Mouse (Mus musculus) stomach, embryonic 14.5 days (tissue): ENCODE measurements around the gene Pon2. TPM values are rescaled to one million over a fixed set of nuclear protein-coding genes. Genes with fewer than 3 reads are reported as not detected.
"Not testable (repeated sequence)": the region's sequence is repeated elsewhere in the genome, so short reads cannot be mapped to it uniquely, and the experiment has no call there.

Source experiments
- ATAC-seq: fragments of 200-750 bp; cut with Nextera tagmentation; 2 replicates; pipeline ENCODE4 v1.8.0; 2017; ENCODE audit warnings: low read depth, moderate TSS enrichment; ENCODE audit not compliant: insufficient number of reproducible peaks, insufficient read depth, low FRiP score
- H3K27ac ChIP-seq: fragments of 300-500 bp; sonication (generic); 2 replicates; pipeline ENCODE4 v1.5.1; 2014; ENCODE audit warnings: mild to moderate bottlenecking, low read length, moderate library complexity, mixed read lengths
- H3K27me3 ChIP-seq: fragments of 300-500 bp; sonication (generic); 2 replicates; pipeline ENCODE4 v1.6.1; 2014; ENCODE audit warnings: low read length, control low read depth, mixed read lengths; ENCODE audit not compliant: control insufficient read depth, insufficient read depth
- H3K36me3 ChIP-seq: fragments of 300-500 bp; sonication (generic); 2 replicates; pipeline ENCODE4 v1.6.1; 2014; ENCODE audit warnings: mild to moderate bottlenecking, control low read depth, low read length, moderate library complexity, mixed read lengths; ENCODE audit not compliant: control insufficient read depth, insufficient read depth
- H3K4me1 ChIP-seq: fragments of 300-500 bp; sonication (generic); 2 replicates; pipeline ENCODE4 v1.6.1; 2014; ENCODE audit warnings: low read length, control low read depth, mixed read lengths; ENCODE audit not compliant: control insufficient read depth, insufficient read depth
- H3K4me2 ChIP-seq: fragments of 300-500 bp; sonication (generic); replicated peaks from 2 replicates; pipeline ENCODE4 v1.6.1; 2014; ENCODE audit warnings: low read depth, low read length, control low read depth
- H3K4me3 ChIP-seq: fragments of 300-500 bp; sonication (generic); 2 replicates; pipeline ENCODE4 v1.5.1; 2014; ENCODE audit warnings: low read depth, low read length, control low read depth
- H3K9ac ChIP-seq: fragments of 300-500 bp; sonication (generic); replicated peaks from 2 replicates; pipeline ENCODE4 v1.6.1; 2014; ENCODE audit warnings: low read depth, mild to moderate bottlenecking, control low read depth, low read length, moderate library complexity, mixed read lengths
- H3K9me3 ChIP-seq: fragments of 300-500 bp; sonication (generic); 2 replicates; pipeline ENCODE4 v1.6.1; 2016; ENCODE audit warnings: low read depth, low read length, control low read depth; ENCODE audit not compliant: control insufficient read depth
- WGBS: fragments of 180-500 bp; shearing (Covaris S2); extraction: QIAGEN DNeasy Blood & Tissue Kit; methylation state at CpG from one replicate; pipeline ENCODE4 v1.1.7; 2014; 5-methylcytosine and 5-hydroxymethylcytosine counted together
- polyA plus RNA-seq: library from polyadenylated mRNA; unstranded; fragments of >200 nt; fragmentation: Nextera tagmentation; extraction: Ambion mirVana; gene quantifications from 2 replicates; pipeline ENCODE4 v1.2.1, GENCODE M21; 2014

The Pon2 gene
- polyA plus RNA-seq, result 50.8 and 56.5 TPM in 2 replicates

DNA sequence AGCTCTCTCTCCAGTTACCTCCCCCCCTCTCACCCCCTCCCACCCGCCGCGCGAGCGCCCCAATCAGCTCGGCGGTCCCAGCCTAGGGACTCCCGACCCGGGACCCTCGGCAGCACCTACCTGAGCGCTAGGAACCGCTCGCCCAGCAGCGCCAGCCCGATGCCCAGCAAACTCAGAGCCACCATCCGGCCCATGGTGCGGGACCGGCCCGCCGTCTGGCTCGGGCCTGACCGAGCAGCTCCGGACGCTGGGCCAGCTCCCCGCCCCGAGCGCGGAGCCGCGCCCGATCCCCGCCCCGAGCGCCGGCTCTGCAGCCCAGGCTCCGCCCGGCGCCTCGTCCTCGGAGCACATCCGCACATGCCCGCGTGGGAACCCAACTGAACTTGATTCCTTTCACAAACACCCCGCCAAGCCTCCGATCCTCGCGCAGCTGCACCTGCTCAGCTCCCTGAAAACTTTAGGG, at the start of gene Pon2:
Pon2 (minus strand) TSS at position 364 of the 463 bp plus-strand sequence.
- under 1% methylated on average over 42 of the region's 47 CpGs for WGBS
- Histone ChIP-seq H3K4me1 (no peaks in the 10 kb centered on the region), H3K27ac (peak within 1 kb of the TSS; percentile 86), H3K9ac (peak within 1 kb of the TSS; percentile 58; the same call in 1 of the 2 replicates), H3K36me3 (no peaks in the 10 kb centered on the region), H3K4me3 (peak within 1 kb of the TSS; percentile 57), H3K4me2 (peak within 1 kb of the TSS; percentile 56), H3K27me3 (no peaks in the 10 kb centered on the region), H3K9me3 (no peaks in the 10 kb centered on the region)
- ATAC-seq, result peak; percentile 95

DNA sequence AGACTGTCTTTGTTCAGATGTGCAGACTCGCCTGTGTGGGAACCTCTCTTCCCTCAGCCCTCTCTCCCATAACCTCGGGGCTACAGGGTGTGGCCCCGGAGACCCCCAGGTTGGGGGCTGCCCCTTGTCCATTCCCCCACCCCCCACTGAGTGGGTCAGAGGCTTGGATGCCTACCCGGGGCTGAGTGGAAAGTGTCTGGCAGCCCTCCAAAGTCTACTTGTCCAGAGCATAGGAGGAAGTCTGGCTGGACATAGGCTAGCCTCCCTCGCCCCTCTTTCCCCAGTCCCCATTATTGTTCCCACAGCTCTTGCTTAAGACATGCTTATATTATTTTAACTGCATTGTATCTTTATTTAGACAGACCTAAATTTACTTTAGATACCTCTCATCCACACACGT, 46.0 kb upstream of the Pon2 start:
- Histone ChIP-seq H3K27ac (no peak overlapping the region), H3K27me3 (no peaks in the 10 kb centered on the region), H3K9me3 (no peaks in the 10 kb centered on the region), H3K36me3 (no peaks in the 10 kb centered on the region), H3K4me2 (no peak overlapping the region), H3K9ac (no peak overlapping the region), H3K4me3 (no peak overlapping the region), H3K4me1 (no peaks in the 10 kb centered on the region)
- no peak for ATAC-seq
- WGBS, result 71% methylated on average over 6 of the region's 6 CpGs

DNA sequence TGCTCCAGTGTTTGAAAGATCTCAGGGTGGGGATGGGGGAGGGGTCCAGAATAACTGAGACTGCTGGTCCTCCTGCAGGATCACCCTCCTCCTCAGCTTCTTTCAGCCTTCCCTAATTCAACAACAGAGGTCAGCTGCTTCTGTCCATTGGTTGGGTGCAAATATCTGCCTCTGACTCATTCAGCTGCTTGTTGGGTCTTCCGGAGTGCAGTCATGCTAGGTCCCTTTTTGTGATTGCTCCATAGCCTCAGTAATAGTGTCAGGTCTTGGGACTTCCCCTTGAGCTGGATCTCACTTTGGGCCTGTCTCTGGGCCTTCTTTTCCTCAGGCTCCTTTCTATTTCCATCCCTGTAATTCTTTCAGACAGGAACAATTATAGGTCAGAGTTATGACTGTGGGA, 41.0 kb upstream of the Pon2 start:
- H3K9me3 ChIP-seq, H3K9ac ChIP-seq, H3K27ac ChIP-seq, H3K27me3 ChIP-seq, ATAC-seq, H3K36me3 ChIP-seq, H3K4me1 ChIP-seq, H3K4me3 ChIP-seq, H3K4me2 ChIP-seq: not testable (repeated sequence)
- WGBS, result 96% methylated on average over 1 of the region's 1 CpGs

DNA sequence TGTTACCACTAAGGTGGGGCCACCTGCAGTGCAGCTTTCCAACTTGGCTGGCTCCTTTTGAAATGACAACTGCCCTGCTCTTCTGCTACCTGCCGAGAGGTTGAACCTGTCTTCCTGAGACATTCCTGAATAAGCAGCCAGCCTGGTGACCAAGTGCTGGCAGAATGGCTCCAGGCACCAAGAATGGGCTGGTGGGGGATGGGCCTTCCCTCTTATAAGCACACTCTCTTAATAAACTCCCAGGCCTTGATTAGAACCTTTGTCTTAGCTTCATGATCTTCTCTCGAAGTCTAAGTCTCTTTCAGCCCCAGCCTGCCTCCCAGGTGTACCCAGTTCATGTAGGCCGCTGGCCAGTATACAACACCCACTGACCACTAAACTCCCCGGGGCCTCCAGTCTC, 40.5 kb upstream of the Pon2 start:
- H3K9ac ChIP-seq, H3K27me3 ChIP-seq, ATAC-seq, H3K36me3 ChIP-seq, H3K27ac ChIP-seq, H3K4me1 ChIP-seq, H3K4me2 ChIP-seq, H3K4me3 ChIP-seq, H3K9me3 ChIP-seq: not testable (repeated sequence)
- WGBS, result 89% methylated on average over 4 of the region's 4 CpGs

DNA sequence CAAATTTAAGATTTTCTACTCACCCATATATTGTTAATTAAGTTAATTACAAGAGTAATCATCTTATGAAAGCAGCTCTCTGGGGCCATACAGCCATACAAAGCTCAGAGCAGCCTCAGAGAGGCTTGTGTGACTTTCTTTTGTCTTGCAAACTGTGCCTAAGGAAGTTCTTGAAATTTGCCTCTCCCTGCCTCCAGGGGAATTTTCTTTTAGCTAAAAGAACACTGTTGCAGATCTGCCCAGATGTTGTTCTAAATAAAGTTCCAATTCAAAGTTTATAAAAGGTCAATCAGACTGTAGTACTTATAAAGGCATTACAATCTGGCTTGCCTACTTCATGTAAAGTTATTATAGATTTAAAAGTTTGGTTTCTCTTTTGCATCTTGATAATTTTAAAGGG, 37.8 kb upstream of the Pon2 start:
- not testable (repeated sequence) for H3K4me1 ChIP-seq, H3K27ac ChIP-seq, H3K27me3 ChIP-seq, H3K4me2 ChIP-seq, H3K36me3 ChIP-seq, H3K9ac ChIP-seq, H3K9me3 ChIP-seq, ATAC-seq, H3K4me3 ChIP-seq

DNA sequence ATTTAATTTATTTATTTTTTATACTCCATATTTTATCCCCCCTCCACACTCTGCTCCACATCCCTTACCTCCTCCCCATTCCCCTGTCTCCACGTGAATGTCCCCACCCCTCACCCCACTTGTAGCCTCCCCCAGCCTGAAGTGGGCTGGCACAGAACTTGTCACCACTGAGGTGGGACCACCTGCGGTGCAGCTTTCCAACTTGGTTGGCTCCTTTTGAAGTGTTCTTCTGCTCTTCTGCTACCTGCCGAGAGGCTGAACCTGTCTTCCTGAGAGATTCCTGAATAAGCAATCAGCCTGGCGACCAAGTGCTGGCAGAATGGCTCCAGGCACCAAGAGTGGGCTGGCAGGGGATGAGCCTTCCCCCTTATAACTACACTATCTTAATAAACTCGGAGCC, 35.8 kb upstream of the Pon2 start:
- no peaks in the 10 kb centered on the region for H3K9me3 ChIP-seq
- H3K9ac ChIP-seq, result no peak overlapping the region
- H3K4me3 ChIP-seq, result no peak overlapping the region
- H3K36me3 ChIP-seq, result no peaks in the 10 kb centered on the region
- no peak overlapping the region for H3K27ac ChIP-seq
- H3K4me2 ChIP-seq, result no peak overlapping the region
- no peaks in the 10 kb centered on the region for H3K27me3 ChIP-seq
- H3K4me1 ChIP-seq, result no peaks in the 10 kb centered on the region
- 65% methylated on average over 5 of the region's 5 CpGs for WGBS
- no peak for ATAC-seq

DNA sequence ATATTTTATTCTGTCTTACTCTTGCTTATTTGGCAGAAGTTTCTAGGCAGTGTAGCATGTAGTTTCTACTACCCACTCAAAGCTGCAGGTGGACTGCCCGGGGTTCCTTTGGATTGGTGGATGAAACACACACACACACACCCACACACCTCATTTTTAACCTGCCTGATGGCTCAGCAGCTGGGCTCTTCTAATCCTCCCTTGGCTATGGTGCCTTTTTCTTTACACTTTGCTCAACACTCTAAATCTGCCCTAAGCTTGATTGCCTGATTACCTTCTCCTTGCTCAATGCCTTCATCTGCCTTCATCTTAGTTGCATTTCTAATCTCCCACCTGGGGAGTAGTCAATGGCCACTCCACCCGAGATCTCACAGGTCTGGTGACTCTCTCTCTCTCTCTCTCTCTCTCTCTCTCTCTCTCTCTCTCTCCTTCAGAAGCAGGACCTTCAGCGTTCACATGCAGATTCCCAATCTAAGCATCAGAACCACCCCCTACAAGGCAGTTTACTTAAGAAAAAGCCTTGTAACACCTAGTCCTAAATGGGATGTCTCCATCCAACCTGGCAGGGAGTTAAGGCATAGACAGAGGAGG, 34.4 kb upstream of the Pon2 start:
- ATAC-seq, result no peak
- Histone ChIP-seq H3K27ac (no peak overlapping the region), H3K9ac (no peak overlapping the region), H3K36me3 (no peaks in the 10 kb centered on the region), H3K4me3 (no peak overlapping the region), H3K4me2 (no peak overlapping the region), H3K27me3 (no peaks in the 10 kb centered on the region), H3K9me3 (no peaks in the 10 kb centered on the region), H3K4me1 (no peaks in the 10 kb centered on the region)
- 76% methylated on average over 3 of the region's 3 CpGs for WGBS

DNA sequence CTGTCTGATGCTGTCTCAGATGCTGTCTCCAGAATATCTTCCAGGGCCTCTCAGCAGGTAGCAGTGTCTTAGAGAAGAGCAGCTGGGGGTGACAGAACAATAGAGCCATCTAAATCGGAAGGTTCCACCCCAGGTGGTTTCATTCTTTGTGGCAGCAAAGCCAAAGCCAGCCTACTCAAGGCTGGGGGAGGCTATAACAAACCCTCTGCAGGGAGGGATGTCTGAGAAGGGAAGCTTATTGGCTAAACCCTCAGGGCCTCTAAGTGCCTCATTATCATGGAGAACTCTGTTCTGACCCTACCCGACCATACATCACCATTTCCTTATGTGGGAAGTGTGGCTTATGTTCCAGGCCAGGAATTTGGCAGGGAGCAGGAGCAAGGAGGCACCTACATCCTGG, 26.9 kb upstream of the Pon2 start:
- no peak overlapping the region for H3K4me3 ChIP-seq
- ATAC-seq, result no peak
- no peak overlapping the region for H3K27ac ChIP-seq
- H3K36me3 ChIP-seq, result no peaks in the 10 kb centered on the region
- no peaks in the 10 kb centered on the region for H3K4me1 ChIP-seq
- H3K4me2 ChIP-seq, result no peak overlapping the region
- 63% methylated on average over 2 of the region's 2 CpGs for WGBS
- no peaks in the 10 kb centered on the region for H3K9me3 ChIP-seq
- H3K27me3 ChIP-seq, result no peaks in the 10 kb centered on the region
- no peak overlapping the region for H3K9ac ChIP-seq

DNA sequence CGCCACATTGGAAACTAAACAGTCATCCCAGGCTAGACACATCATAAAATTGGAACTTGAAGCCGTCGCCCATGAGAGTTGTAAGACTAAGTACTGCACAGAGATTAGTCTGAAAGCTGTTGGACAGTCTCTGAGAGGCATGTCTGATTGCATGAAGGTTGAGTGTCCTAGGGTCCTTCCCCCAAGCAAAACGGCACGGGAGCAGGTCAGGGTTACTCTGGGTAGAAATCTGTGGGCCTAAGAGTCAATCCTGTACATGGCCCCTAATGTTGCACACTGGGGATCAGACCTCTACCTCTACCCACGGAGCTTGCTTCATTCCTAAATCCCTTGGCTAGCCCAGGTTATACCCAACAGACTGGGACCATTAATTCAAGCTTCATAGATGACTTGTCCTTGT, 25.8 kb upstream of the Pon2 start:
- not testable (repeated sequence) for H3K9me3 ChIP-seq, H3K36me3 ChIP-seq, H3K9ac ChIP-seq, H3K4me1 ChIP-seq, H3K27ac ChIP-seq, ATAC-seq, H3K4me2 ChIP-seq, H3K27me3 ChIP-seq, H3K4me3 ChIP-seq
- WGBS, result 93% methylated on average over 6 of the region's 6 CpGs
